Mouse (Mus musculus) heart, embryonic 15.5 days (tissue): Measurements from ENCODE around the gene Mat1a. TPM values are rescaled to one million over a fixed set of nuclear protein-coding genes. Genes with fewer than 3 reads are reported as not detected.

Experiments
- polyA plus RNA-seq: library from polyadenylated mRNA; unstranded; fragments of >200 nt; fragmentation: Nextera tagmentation; extraction: Ambion mirVana; gene quantifications from 2 replicates; pipeline ENCODE4 v1.2.1, GENCODE M21; 2015

The Mat1a gene
- polyA plus RNA-seq, 1 experiment from 2014 or later, result 0.45 TPM

Other genes with a start within 250 kb of the Mat1a start
- 0.69 and 4.3 TPM in 2 replicates for gene Sh2d4b, start 211.8 kb upstream of the Mat1a start, polyA plus RNA-seq
- 32.7 and 50.9 TPM in 2 replicates for gene Tspan14, start 138.2 kb upstream of the Mat1a start, polyA plus RNA-seq
- gene Fam213a, start 91.2 kb upstream of the Mat1a start, polyA plus RNA-seq, result 42.9 and 44.8 TPM in 2 replicates
- gene Dydc2, start 35.8 kb upstream of the Mat1a start, polyA plus RNA-seq, result not detected in 2 replicates
- not detected in 2 replicates for gene Dydc1, start 32.1 kb upstream of the Mat1a start, polyA plus RNA-seq
- 2.3 and 3.5 TPM in 2 replicates for gene Sftpa1, start 26.7 kb downstream of the Mat1a start, polyA plus RNA-seq
- 0.15 TPM in 1 of 2 replicates, not detected in the other for gene Mbl1, start 46.4 kb downstream of the Mat1a start, polyA plus RNA-seq
- 0.10 TPM in 1 of 2 replicates, not detected in the other for gene Sftpd, start 80.1 kb downstream of the Mat1a start, polyA plus RNA-seq
- gene Gm2832, start 173.8 kb downstream of the Mat1a start, polyA plus RNA-seq, result not detected in 2 replicates
- gene Gm5798, start 243.6 kb downstream of the Mat1a start, polyA plus RNA-seq, result not detected in 2 replicates